Mouse (Mus musculus) kidney, adult 9 months (tissue): Measurements from ENCODE around the gene Abcd3.

Experiments used
- DNase-seq: peaks from one replicate; pipeline ENCODE4 v3.0.0; 2022

Gene Abcd3

GRCm38 (mm10) chr3:121814877-121815548, at the start of gene Abcd3:
TSS of gene Abcd3 (minus strand) at chr3:121815302.
- DNase-seq = peak; percentile 92

DNA sequence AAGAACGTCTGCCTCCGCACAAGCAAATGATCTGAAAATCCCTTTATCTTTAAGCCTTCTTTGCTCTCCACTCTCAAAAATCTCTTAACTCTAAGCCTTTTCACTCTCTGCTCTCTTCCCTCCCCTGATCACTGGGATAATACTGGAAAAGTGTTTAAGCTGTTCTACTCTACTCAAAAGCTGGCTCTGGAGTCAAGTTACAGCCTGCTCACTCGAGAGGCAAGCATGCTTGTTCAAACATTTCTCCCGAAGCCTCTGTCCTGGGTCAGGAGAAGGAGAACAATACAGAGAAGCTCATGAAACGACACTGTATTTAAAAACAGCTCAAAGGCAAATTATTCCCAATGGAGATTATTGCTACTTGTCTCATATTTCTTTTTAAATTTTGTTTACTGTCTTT, 44.0 kb upstream of the Abcd3 start:
- no peak for DNase-seq

DNA sequence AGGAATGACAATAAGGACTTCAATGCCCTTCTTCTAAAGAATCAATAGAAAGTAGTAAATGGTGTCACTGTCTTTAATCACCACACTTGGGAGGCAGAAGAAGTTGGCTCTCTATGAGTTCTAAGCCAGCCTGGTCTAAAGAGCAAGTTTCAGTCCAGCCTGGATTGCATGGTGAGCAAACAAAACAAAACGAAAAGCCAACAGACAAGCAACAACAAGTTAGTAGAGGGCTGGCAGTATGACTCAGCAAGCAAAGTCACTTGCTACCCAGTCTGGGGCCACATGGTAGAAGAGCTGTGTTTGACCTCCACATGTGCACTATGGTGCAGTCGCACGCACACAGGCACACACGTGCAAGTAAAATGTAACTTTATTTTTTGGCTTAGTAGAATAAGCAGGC, 41.0 kb upstream of the Abcd3 start:
- DNase-seq = no peak

DNA sequence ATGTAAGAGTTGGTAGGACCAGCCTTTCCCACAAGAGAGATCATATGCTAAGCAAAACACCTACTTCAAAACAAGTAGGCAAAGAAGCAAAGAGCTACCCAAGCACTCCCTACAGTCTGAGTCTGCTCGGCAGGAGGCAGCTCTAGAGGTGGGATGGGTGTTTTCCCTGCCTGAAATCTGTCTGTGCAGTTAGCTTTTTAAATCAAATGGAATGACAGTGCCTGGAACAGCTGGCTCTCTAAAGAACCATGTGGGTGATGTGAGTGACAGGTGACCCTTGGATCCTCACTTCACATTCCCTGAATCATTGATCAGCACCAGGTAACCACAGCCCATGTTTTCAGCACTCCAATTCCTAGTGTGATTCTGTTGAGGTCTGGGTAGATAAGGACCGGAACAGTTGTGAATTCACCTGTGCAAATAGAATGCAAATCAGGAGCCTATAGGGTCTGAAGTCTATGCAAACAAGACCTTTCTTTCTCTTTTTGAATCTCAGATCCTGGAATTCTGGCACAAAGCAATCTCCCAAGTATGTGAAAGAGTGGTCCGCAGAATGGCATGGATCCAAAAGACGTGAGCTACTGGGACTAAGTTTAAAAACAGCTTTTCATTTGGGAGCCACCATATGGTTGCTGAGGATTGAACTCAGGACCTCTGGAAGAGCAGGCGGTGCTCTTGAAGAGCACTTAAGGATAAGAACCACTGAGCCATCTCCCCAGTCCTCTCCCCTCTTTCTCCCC, 38.8 kb upstream of the Abcd3 start:
- peak; percentile 85 for DNase-seq

DNA sequence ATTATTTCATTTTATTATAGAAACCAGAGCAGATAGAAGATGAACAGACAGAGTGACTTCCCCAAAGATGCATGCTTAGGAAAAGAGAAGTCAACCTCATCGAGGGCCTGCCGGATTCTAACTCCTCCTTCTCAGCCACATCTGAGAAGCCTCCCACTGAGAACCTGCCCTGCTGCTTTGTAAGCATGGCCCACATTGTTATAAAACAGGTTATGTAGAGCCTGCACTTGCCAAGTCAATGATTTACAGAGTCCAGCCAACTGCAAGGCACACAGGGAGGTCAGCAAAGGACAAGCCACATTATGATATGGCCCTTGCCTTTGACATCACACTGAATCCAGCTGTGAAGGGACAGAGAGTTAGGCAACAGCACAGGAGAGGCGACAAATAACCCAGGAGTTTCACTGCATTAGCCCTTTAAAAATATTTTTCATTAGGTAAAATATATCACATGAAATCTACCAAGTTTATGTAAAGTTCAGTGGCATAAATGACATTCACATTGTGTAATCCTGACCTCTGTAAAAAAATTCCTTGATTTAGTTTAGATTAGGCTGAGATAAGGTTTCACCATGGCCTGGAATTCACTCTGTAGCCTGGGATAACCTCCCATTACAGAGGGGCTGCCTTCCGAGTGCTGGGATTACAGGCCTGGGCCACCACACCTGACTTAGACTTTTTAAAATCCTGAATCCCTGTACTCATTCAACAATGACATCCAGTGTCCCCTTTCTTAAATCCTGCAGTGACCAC, 37.1 kb upstream of the Abcd3 start:
- DNase-seq = peak; percentile 96

DNA sequence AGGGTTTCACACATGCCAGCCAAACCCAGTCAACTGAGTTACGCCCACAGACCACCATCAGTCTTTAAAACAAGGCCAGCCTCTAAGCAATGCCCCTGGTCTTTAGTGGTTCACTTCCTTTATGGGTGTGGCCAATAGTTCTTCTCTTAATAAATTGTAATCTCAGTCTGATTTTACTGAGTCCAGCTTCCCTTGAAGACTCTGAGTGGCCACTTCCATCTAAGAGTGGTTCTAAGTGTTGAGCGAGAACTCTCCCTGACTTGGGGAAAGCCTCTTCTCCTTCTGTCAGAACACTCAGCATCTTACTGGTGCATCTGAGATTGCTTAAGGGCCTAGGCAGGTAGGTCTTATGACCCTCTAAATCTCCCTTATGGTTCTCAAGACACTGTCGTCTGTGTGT, 35.9 kb upstream of the Abcd3 start:
- DNase-seq = no peak

DNA sequence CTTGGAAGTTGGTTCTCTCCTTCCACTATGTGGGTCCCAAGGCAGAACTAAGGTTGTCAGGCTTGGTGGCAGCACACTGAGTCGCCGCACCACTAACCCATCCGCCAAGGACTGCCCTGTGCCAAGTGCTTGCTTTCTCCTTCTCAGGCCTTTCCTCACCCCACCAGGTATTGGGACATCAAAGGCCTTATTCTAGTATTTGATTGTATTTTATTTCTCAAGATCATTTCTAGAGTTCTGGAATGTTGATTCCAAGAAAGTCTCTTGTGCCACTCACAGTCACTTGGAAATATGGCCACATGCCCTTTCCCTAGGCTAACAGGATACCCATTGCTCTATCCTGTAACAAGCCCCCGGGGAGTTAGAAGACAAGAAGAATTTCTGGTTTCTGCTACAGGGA, 35.3 kb upstream of the Abcd3 start:
- DNase-seq = no peak

DNA sequence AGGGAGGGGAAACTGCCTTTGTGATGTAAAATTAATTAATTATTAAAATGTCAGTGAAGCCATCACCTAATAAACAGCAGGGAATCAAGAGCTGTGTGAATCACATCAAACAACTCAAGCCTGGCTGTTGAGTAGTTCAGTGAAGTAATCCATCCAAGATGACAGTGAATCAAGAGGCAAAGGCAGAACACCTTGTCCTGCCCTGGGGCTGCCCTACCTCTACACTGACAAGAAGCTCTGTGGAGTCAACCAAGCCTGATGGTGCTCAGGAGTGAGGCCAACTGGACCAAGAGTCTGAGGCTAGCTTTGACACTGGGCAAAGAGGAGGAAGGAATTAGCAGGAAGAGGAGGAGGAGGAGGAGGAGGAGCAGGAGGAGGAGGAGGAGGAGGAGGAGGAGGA, 32.2 kb upstream of the Abcd3 start:
- DNase-seq = no peak

- DNase-seq = no peak
Measured at GRCm38 (mm10) chr3:121844658-121845057, 29.6 kb upstream of the Abcd3 start.

DNA sequence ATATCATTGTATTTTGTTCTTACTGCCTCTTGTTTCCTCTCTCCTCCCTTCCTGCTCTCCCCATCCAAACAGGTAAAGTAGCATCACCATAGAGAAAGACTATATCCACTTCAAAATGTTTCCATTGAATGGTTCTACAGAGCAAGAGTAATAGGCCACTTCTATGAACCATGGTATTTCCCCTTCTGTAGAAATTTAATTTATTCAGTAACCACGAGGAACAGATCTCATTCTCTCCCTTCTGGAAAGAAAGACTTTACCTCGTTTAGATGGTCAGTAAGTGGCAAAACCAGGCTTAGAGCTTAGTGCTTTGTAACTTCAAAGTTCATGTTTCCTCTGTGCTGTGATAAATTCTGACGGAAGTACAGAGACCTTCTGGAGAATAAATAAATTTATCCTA, 28.9 kb upstream of the Abcd3 start:
- DNase-seq = no peak

DNA sequence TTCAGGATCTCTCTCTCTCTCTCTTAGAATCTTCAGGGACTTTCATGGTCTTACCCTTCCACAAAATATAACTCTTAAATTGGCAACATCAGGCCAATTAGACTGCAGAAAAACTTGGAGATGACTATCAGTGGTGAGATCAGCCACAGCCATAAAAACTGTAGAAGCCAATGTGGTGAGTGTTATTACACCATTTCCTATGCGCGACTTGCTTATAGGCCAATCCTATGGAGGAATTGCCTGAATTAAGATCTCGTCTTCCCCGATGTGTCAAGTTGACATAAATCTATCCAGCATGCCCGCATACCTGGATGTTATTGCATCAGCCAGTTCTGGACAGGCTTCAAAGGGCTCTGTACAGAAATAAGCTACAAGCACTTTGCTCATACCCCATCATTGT, 28.2 kb upstream of the Abcd3 start:
- no peak for DNase-seq

DNA sequence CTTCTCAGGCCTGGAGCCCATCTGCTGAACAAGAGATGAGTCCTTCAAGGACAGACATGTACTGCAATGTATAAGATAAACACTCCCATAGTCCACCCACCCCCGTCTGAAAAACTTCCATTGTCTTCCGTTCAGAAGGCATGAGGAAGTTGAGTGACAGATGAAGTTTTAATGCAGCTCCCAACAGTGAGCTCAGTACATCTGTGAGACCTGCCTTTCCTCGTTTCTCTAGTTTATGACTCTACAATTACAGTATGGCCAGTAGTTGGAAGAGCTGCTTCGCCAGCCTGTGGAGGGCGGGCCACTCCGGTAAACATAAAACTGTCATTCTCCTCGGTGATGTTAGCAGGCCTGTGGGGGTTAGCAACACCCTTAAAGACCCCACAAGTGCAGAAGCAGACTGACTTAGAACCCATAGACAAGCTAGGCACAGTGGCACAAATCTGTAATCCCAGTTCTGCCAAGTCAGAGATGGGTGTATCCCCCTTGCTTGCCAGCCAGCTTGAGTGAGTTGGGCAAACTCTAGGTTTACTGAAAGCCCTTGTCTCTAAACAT, 27.3 kb upstream of the Abcd3 start:
- no peak for DNase-seq

- no peak for DNase-seq
Measured at GRCm38 (mm10) chr3:121841412-121842014, 26.4 kb upstream of the Abcd3 start.

DNA sequence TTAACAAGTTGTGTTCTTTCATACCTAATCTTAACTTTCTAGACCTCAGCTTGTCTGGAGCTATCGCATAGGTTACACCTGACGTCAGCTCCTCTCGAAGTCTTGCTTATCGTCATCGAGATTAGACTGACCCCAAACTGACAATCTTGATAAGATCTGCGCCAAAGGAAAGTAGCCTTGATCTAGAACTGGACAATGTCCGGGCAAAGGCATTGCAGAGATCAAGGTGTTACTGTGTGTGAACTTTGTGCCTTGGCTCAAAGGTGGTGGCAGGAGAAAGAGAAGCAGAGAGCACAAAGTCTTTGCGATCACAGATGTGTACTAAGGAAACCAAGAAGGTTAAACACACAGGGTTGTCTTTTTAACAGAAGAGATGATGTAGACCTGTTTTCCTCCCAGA, 25.2 kb upstream of the Abcd3 start:
- DNase-seq = peak; percentile 75

DNA sequence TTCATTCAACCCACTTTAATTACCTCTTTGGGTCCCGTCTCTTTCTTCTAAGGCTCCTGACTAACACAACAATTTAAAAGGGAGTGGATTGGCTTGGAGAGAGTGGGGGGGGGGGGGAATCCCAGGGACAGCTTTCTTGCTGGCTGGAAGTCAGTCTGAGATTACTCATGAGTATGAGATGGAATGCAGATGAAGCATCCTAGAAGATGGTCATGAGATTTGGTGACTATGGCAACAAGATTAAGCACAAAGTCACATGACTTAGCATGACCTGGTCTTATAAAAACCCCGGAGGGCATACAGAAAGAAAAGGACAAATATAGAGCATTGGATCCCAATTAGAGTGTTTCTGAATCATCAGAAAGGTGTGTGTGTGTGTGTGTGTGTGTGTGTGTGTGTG, 19.6 kb upstream of the Abcd3 start:
- DNase-seq = no peak

GRCm38 (mm10) chr3:121834250-121834649, 19.1 kb upstream of the Abcd3 start:
- DNase-seq = peak; percentile 47

DNA sequence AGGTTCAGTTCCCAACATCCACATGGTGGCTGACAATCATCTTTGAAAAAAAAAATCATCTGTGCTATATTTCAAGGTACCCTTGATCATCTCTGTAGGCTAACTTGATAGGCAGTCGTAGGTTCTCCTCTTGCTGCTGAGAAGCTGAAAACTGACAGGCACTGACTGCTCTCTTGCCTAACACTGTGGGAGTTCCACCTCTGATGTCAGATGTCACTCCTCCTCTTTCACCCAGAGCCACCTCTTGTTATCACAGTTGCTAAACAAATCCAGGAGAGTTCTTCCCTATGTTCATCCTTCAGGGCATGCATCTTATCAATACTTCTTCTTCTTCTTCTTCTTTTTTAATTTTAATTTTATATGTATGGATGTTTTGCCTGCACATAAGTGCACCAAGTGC, 10.0 kb upstream of the Abcd3 start:
- DNase-seq = no peak

DNA sequence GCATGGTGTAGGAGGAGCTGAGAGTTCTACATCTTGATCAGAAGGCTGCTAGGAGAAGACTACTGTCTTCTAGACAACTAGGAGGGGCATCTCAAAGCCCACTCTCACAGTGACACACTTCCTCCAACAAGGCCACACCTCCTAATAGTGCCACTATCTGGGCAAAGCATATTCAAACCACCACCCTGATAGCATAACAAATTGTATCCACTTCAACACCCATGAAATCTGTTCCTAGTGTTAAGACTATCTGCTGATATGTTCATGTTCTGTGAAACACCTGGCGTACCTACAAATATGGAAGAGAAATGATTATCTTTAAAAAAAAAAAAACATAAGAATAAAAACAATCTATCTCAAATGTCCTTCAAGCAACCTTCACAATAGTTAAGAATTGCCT, 9.2 kb upstream of the Abcd3 start:
- no peak for DNase-seq

DNA sequence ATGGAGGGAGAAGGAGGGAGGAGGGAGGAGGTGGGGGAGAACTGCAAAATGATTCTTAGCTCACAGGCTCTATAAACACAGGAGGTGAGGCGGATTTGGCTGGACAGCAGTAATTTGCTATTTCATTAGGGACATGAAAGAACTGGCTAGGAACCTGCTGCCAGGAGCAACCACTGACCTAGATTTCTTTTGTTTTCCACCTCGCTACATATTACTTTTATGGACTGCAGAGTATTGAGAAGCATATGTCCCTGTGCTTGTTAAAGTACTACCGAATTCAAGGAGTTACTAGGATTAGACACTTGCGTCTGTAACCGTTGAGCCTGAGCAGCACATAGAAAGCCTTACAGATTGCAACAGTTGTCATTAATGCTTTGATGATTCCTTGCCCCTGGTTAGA, 7.5 kb upstream of the Abcd3 start:
- peak; percentile 29 for DNase-seq

- DNase-seq = no peak
Measured at GRCm38 (mm10) chr3:121821559-121822143, 6.5 kb upstream of the Abcd3 start.

GRCm38 (mm10) chr3:121819693-121820200, 4.6 kb upstream of the Abcd3 start:
- no peak for DNase-seq

DNA sequence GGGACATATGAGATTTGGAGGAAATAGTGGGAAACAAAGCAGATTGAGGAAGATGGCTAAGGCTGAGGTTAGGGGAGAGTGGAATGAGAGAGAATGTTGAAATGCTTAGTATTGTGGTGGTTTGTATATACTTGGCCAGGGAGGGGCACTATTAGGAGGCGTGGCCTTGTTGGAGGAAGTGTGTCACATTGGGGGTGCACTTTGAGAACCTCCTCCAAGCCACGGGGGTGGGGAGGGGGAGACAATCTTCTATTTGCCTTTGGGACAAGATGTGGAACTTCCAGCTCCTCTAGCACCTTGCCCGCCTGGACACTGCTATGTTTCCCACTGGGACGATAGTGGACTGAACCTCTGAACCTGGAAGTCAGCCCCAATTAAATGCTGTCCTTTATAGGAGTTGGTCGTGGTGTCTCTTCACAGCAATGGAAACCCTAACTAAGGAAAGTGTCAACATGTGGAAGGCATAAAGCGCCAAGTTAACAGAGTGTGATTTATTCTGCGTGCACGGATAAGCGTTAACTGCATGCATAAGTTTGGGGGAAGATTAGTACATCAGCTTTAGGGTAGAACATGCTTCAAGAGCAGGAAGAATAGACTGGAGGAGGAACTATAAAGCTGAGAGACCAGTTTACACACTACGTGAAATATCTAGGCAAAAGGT, 3.8 kb upstream of the Abcd3 start:
- no peak for DNase-seq
